Mouse (Mus musculus): ENCODE results near the gene Spata46. TPM values are rescaled to one million over a fixed set of nuclear protein-coding genes. Genes with fewer than 3 reads are reported as not detected.

Gene Spata46
- 5.2 TPM for polyA plus RNA-seq (2014; fragmentation: Illumina TruSeq; extraction: RNeasy Lipid Tissue Mini Kit (QIAGEN cat#74804); ENCODE audit: low read depth, low replicate concordance)

GRCm38 (mm10) chr1:170308503-170308902 lies at the start of gene Spata46:
Spata46 (plus strand) TSS chr1:170308803.

GRCm38 (mm10) chr1:170277016-170277415 lies 31.6 kb upstream of the Spata46 start, which contains the start of gene Sh2d1b1:
Sh2d1b1 (plus strand) TSS chr1:170277320.

GRCm38 (mm10) chr1:170306232-170306631 lies 2.4 kb upstream of the Spata46 start, which contains the start of gene Gm7694:
Gm7694 (minus strand) TSS chr1:170306332.

Other genes starting within 250 kb of the Spata46 start
- gene Ddr2, start 198.0 kb upstream of the Spata46 start, polyA plus RNA-seq (2014; fragmentation: Illumina TruSeq; extraction: RNeasy Lipid Tissue Mini Kit (QIAGEN cat#74804); ENCODE audit: low read depth, low replicate concordance), result 30.0 TPM
- 65.5 TPM for gene Uap1, start 133.8 kb upstream of the Spata46 start, polyA plus RNA-seq (2014; fragmentation: Illumina TruSeq; extraction: RNeasy Lipid Tissue Mini Kit (QIAGEN cat#74804); ENCODE audit: low read depth, low replicate concordance)
- 23.0 TPM for gene Uhmk1, start 93.4 kb upstream of the Spata46 start, polyA plus RNA-seq (2014; fragmentation: Illumina TruSeq; extraction: RNeasy Lipid Tissue Mini Kit (QIAGEN cat#74804); ENCODE audit: low read depth, low replicate concordance)
- not detected for gene Sh2d1b2, start 76.1 kb upstream of the Spata46 start, polyA plus RNA-seq (2014; fragmentation: Illumina TruSeq; extraction: RNeasy Lipid Tissue Mini Kit (QIAGEN cat#74804); ENCODE audit: low read depth, low replicate concordance)
- 0.50 TPM for gene Sh2d1b1, start 31.5 kb upstream of the Spata46 start, polyA plus RNA-seq (2014; fragmentation: Illumina TruSeq; extraction: RNeasy Lipid Tissue Mini Kit (QIAGEN cat#74804); ENCODE audit: low read depth, low replicate concordance)
- 5.8 TPM for gene Gm7694, start 2.5 kb upstream of the Spata46 start, polyA plus RNA-seq (2014; fragmentation: Illumina TruSeq; extraction: RNeasy Lipid Tissue Mini Kit (QIAGEN cat#74804); ENCODE audit: low read depth, low replicate concordance)

All from adipose tissue, adult 10 weeks (tissue).